Mouse (Mus musculus): ENCODE measurements around the gene Grm8. TPM values are rescaled to one million over a fixed set of nuclear protein-coding genes. Genes with fewer than 3 reads are reported as not detected.

Grm8 gene
- polyA plus RNA-seq (2014; fragmentation: Illumina TruSeq; extraction: RNeasy Lipid Tissue Mini Kit (QIAGEN cat#74804); ENCODE audit: low read depth, low replicate concordance) = not detected

DNA sequence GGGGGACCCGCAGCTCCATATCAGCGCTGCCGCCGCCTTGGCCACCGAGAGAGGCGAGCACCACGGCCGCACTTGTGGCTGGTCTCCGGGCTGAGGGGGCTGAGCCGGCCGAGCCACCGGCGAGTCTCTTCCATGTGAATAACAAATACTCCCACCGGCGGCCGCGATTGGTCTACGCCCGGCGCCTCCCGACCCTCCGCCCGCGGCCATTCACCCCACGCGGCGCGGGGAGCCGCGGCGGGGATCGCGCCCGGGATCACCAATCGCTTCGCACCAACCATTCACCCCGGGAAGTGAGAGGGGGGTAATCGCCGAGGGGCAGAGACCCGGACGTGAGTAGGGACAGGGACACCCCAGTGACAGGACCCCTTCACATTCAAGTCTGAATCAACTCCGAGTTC is at the start of gene Grm8:
Gene Grm8, minus strand, starts transcription at position 178 of the 401 bp plus-strand sequence.

Data from sigmoid colon, adult 10 weeks (tissue).